Mouse (Mus musculus) lung, postnatal 14 days (tissue): Measurements from ENCODE around the gene Sigmar1.

Source experiments
- DNase-seq: peaks from one replicate; pipeline ENCODE4 v3.0.0; 2021

Sigmar1 gene

GRCm38 (mm10) chr4:41754797-41755337 lies 1.1 kb downstream of the Sigmar1 start, which contains the start of gene Galt:
Gene Galt (plus strand): TSS chr4:41755228.
- DNase-seq = no peak

GRCm38 (mm10) chr4:41745021-41745420 lies 10.9 kb downstream of the Sigmar1 start:
- DNase-seq = no peak

GRCm38 (mm10) chr4:41744131-41744530 lies 11.8 kb downstream of the Sigmar1 start:
- DNase-seq = no peak

GRCm38 (mm10) chr4:41741158-41741560 lies 14.8 kb downstream of the Sigmar1 start:
- peak; percentile 91 for DNase-seq

GRCm38 (mm10) chr4:41740380-41741157 lies 15.4 kb downstream of the Sigmar1 start:
- DNase-seq = peak; percentile 62

- no peak for DNase-seq
Observed at GRCm38 (mm10) chr4:41739260-41739659, 16.7 kb downstream of the Sigmar1 start.

- DNase-seq = no peak
Observed at GRCm38 (mm10) chr4:41738256-41738603, 17.7 kb downstream of the Sigmar1 start.

- peak; percentile 72 for DNase-seq
Observed at GRCm38 (mm10) chr4:41737602-41738255, 18.2 kb downstream of the Sigmar1 start.

- DNase-seq = no peak
Observed at GRCm38 (mm10) chr4:41731052-41731765, 24.7 kb downstream of the Sigmar1 start, which contains the start of gene Arid3c. Gene Arid3c (minus strand): TSS chr4:41731142.

GRCm38 (mm10) chr4:41726826-41727621 lies 28.9 kb downstream of the Sigmar1 start:
- no peak for DNase-seq

- peak; percentile 85 for DNase-seq
Observed at GRCm38 (mm10) chr4:41722918-41723351, 33.0 kb downstream of the Sigmar1 start, which contains the start of gene Dctn3. Gene Dctn3 (minus strand): TSS chr4:41723170.

- DNase-seq = no peak
Observed at GRCm38 (mm10) chr4:41716834-41717233, 39.1 kb downstream of the Sigmar1 start.

GRCm38 (mm10) chr4:41715596-41715995 lies 40.4 kb downstream of the Sigmar1 start:
- DNase-seq = peak; percentile 59

- DNase-seq = no peak
Observed at GRCm38 (mm10) chr4:41715082-41715481, 40.9 kb downstream of the Sigmar1 start.

- DNase-seq = peak; percentile 76
Observed at GRCm38 (mm10) chr4:41714276-41714675, 41.7 kb downstream of the Sigmar1 start.

- peak; percentile 86 for DNase-seq
Observed at GRCm38 (mm10) chr4:41713197-41714067, 42.5 kb downstream of the Sigmar1 start, which contains the start of gene Rpp25l. Gene Rpp25l (minus strand): TSS chr4:41713534.

GRCm38 (mm10) chr4:41712421-41713196 lies 43.3 kb downstream of the Sigmar1 start:
- no peak for DNase-seq

GRCm38 (mm10) chr4:41711705-41712375 lies 44.1 kb downstream of the Sigmar1 start:
- no peak for DNase-seq

GRCm38 (mm10) chr4:41710229-41710628 lies 45.7 kb downstream of the Sigmar1 start:
- no peak for DNase-seq
